Mouse (Mus musculus) neural tube, embryonic 10.5 days (tissue): ENCODE measurements around the gene Ccdc155.

Source experiments
- DNase-seq: peaks from one replicate; pipeline ENCODE4 v3.0.0-alpha.2; 2017; ENCODE audit warnings: low spot score; ENCODE audit errors: extremely low spot score

The Ccdc155 gene

GRCm38 (mm10) chr7:45145460-45145859, 59.2 kb downstream of the Ccdc155 start:
- no peak for DNase-seq

GRCm38 (mm10) chr7:45144368-45145174, 60.1 kb downstream of the Ccdc155 start:
- DNase-seq: no peak

GRCm38 (mm10) chr7:45141914-45142313, 62.8 kb downstream of the Ccdc155 start:
- DNase-seq: no peak

GRCm38 (mm10) chr7:45141319-45141718, 63.4 kb downstream of the Ccdc155 start:
- DNase-seq: no peak

GRCm38 (mm10) chr7:45139904-45140723, 64.6 kb downstream of the Ccdc155 start:
- no peak for DNase-seq

GRCm38 (mm10) chr7:45138403-45138802, 66.3 kb downstream of the Ccdc155 start:
- DNase-seq: no peak

- no peak for DNase-seq
Observed at GRCm38 (mm10) chr7:45137171-45138006, 67.3 kb downstream of the Ccdc155 start.

GRCm38 (mm10) chr7:45135993-45136567, 68.6 kb downstream of the Ccdc155 start, which contains the start of the genes Gm45713 and Flt3l:
Gene Gm45713 (minus strand): TSS chr7:45136231.
Gene Flt3l (minus strand): TSS chr7:45136432.
- peak; percentile 87 for DNase-seq

- DNase-seq: no peak
Observed at GRCm38 (mm10) chr7:45135370-45135769, 69.3 kb downstream of the Ccdc155 start.

- DNase-seq: no peak
Observed at GRCm38 (mm10) chr7:45134544-45135026, 70.1 kb downstream of the Ccdc155 start.
